Mouse (Mus musculus) forebrain, embryonic 14.5 days (tissue): ENCODE data around the gene Itga4. TPM values are rescaled to one million over a fixed set of nuclear protein-coding genes. Genes with fewer than 3 reads are reported as not detected.

Experiments
- ATAC-seq: fragments of 200-750 bp; cut with Nextera tagmentation; 2 replicates; pipeline ENCODE4 v1.8.0; 2017; ENCODE audit warnings: mild to moderate bottlenecking, moderate library complexity
- DNase-seq: peaks from one replicate; pipeline ENCODE4 v3.0.0-alpha.2; 2015; ENCODE audit warnings: low spot score
- H3K27ac ChIP-seq: fragments of 300-500 bp; sonication (generic); 2 replicates; pipeline ENCODE4 v1.5.1; 2014; ENCODE audit warnings: low read depth, mild to moderate bottlenecking, control low read depth, low read length, moderate library complexity
- H3K27me3 ChIP-seq: fragments of 300-500 bp; sonication (generic); replicated peaks from 2 replicates; pipeline ENCODE4 v1.6.1; 2014; ENCODE audit warnings: low read length, control low read depth, mixed read lengths; ENCODE audit not compliant: control insufficient read depth, insufficient read depth
- H3K36me3 ChIP-seq: fragments of 300-500 bp; sonication (generic); 2 replicates; pipeline ENCODE4 v1.6.1; 2014; ENCODE audit warnings: low read length, control low read depth; ENCODE audit not compliant: control insufficient read depth, insufficient read depth
- H3K4me1 ChIP-seq: fragments of 300-500 bp; sonication (generic); 2 replicates; pipeline ENCODE4 v1.6.1; 2014; ENCODE audit warnings: antibody characterized with exemption, low read length, control low read depth; ENCODE audit not compliant: control insufficient read depth, insufficient read depth
- H3K4me2 ChIP-seq: fragments of 300-500 bp; sonication (generic); 2 replicates; pipeline ENCODE4 v1.6.1; 2014; ENCODE audit warnings: mild to moderate bottlenecking, control low read depth, low read length
- H3K4me3 ChIP-seq: fragments of 300-500 bp; sonication (generic); 2 replicates; pipeline ENCODE4 v1.5.1; 2014; ENCODE audit warnings: low read depth, low read length, control low read depth
- H3K9ac ChIP-seq: fragments of 300-500 bp; sonication (generic); 2 replicates; pipeline ENCODE4 v1.6.1; 2014; ENCODE audit warnings: mild to moderate bottlenecking, low read length, control low read depth, moderate library complexity
- H3K9me3 ChIP-seq: fragments of 300-500 bp; sonication (generic); replicated peaks from 2 replicates; pipeline ENCODE4 v1.6.1; 2016; ENCODE audit warnings: low read length, control low read depth, mixed read lengths; ENCODE audit not compliant: control insufficient read depth
- WGBS: fragments of 180-500 bp; shearing (Covaris S2); extraction: QIAGEN DNeasy Blood & Tissue Kit; methylation state at CpG from one replicate; pipeline ENCODE4 v1.1.7; 2014; 5-methylcytosine and 5-hydroxymethylcytosine counted together
- polyA plus RNA-seq: library from polyadenylated mRNA; unstranded; fragments of >200 nt; fragmentation: Nextera tagmentation; extraction: Ambion mirVana; gene quantifications from 2 replicates; pipeline ENCODE4 v1.2.1, GENCODE M21; 2014

Gene Itga4
- polyA plus RNA-seq, 1 experiment from 2014 or later, result 2.4 TPM

DNA sequence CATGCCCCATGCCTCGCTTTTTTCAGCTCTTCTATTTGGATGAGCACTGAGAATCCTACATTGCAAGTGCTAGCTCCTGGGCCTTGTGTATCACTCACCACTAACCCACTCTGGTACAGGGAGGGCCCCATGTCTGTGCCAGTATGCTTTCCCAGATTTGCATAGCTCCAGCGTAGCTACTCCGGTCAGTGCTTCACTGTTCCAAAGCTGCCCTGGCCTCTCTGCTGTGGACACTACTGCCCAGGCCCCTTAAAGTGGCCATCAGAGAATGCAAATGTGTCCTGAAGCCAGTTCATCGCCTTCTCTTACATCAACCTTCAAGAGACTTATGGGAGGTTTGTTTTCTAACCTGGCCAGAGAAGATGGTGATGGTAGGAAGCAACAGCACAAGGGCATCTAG lies 114.7 kb downstream of the Itga4 start:
- Histone ChIP-seq H3K27me3 (no peaks in the 10 kb centered on the region), H3K4me2 (no peak overlapping the region), H3K4me1 (no peaks in the 10 kb centered on the region), H3K9ac (no peak overlapping the region), H3K36me3 (no peaks in the 10 kb centered on the region), H3K27ac (no peak overlapping the region), H3K4me3 (no peak overlapping the region), H3K9me3 (no peaks in the 10 kb centered on the region)
- no peak for DNase-seq
- no peak for ATAC-seq
- WGBS, result 89% methylated on average over 4 of the region's 4 CpGs

DNA sequence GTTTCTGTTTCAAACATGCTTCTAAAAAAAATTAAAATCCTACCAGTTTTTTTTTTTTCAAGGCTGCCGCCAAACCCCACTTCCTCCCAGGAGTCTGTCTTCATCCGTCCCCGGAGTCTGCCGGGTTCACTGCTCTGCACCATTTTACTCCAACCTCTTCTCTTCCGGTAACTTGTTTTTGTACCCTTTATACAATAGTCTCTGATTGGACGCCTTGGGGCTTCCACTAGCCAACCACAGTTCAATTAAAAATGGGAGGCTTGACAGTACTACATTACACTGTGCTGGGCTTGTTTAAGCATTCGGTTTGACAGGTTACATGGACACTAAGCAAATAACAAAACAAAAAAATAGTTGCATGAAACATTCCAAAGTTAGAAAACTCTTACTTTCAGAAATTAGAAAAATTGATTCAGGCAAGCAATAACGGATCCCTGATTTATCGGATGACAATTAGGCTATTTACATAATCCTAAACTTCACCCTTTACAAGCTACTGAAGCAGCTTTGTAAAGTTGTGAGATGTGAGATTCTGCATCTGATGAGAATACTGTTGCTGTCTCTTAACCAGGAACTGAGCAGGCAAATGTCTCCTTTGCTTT lies 115.6 kb downstream of the Itga4 start:
- DNase-seq, result no peak

DNA sequence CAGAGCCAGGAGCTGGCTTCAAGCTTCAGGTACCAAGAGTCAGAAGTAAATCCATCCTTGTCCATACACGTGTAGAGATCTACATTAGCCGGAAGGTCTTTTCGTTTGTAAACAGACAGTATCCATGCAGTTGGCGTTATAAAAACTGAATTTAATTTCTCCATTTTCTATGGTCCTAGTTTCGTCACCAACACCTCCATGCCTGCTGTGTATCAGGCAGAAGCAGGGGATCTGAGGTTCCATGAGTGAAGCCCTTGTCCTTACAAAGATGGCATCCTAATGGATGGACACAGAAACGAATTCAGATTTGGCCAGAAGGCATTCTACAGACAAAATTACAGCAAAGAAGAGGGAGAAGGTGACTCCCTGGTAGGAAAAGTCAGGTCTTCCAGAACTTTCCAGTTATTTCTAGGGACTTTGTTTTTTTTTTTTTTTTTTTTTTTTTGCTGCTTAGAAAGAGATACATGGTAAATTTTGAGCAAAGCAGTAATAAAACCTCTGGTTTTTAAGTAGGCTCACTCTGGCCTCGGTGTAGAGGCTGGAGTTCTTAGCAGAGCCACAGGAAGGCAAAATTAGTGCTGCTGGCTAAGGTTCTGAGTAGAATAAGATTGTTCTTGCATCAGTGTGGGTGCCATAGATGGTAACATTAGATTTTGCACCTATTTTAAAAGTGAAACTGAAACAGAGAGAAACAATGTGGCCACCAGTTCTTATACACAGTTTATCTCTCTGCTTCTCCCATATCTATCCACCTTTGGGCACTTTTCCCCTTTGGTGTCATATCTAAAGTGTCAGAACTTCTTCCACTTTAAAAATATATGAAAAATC lies 116.3 kb downstream of the Itga4 start:
- ATAC-seq (no peak), DNase-seq (no peak)
- Histone ChIP-seq H3K9ac (no peak overlapping the region), H3K4me1 (no peaks in the 10 kb centered on the region), H3K27me3 (no peaks in the 10 kb centered on the region), H3K27ac (no peak overlapping the region), H3K4me2 (no peak overlapping the region), H3K4me3 (no peak overlapping the region), H3K9me3 (no peaks in the 10 kb centered on the region), H3K36me3 (no peaks in the 10 kb centered on the region)
- WGBS, result 91% methylated on average over 7 of the region's 7 CpGs

More for the DNA sequence above, 115.6 kb downstream of the Itga4 start:
- Histone ChIP-seq H3K4me1 (no peaks in the 10 kb centered on the region), H3K27ac (no peak overlapping the region), H3K9ac (no peak overlapping the region), H3K4me3 (no peak overlapping the region), H3K36me3 (no peaks in the 10 kb centered on the region), H3K27me3 (no peaks in the 10 kb centered on the region), H3K4me2 (no peak overlapping the region), H3K9me3 (no peaks in the 10 kb centered on the region)
- no peak for ATAC-seq
- WGBS, result 81% methylated on average over 9 of the region's 9 CpGs

DNA sequence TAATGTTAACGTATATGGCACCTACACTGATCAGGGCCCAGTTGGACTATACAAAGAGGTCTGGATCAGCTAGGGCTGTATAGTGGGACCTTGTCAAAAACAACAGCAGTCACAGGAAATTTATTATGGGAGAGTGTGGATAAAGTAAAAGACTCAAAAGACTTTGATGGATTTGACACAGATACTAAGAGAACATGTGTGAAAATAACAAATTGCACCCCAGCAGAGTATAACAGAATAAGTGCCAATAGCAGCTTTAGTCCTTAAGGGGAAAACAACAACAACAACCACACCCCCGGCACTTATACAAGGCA lies 116.9 kb downstream of the Itga4 start:
- H3K27me3 ChIP-seq, result no peaks in the 10 kb centered on the region
- no peaks in the 10 kb centered on the region for H3K9me3 ChIP-seq
- DNase-seq (no peak), ATAC-seq (no peak)
- 73% methylated on average over 2 of the region's 2 CpGs for WGBS
- no peak overlapping the region for H3K4me3 ChIP-seq
- H3K4me1 ChIP-seq, result no peaks in the 10 kb centered on the region
- H3K4me2 ChIP-seq, result no peak overlapping the region
- no peak overlapping the region for H3K9ac ChIP-seq
- H3K27ac ChIP-seq, result no peak overlapping the region
- H3K36me3 ChIP-seq, result no peaks in the 10 kb centered on the region

DNA sequence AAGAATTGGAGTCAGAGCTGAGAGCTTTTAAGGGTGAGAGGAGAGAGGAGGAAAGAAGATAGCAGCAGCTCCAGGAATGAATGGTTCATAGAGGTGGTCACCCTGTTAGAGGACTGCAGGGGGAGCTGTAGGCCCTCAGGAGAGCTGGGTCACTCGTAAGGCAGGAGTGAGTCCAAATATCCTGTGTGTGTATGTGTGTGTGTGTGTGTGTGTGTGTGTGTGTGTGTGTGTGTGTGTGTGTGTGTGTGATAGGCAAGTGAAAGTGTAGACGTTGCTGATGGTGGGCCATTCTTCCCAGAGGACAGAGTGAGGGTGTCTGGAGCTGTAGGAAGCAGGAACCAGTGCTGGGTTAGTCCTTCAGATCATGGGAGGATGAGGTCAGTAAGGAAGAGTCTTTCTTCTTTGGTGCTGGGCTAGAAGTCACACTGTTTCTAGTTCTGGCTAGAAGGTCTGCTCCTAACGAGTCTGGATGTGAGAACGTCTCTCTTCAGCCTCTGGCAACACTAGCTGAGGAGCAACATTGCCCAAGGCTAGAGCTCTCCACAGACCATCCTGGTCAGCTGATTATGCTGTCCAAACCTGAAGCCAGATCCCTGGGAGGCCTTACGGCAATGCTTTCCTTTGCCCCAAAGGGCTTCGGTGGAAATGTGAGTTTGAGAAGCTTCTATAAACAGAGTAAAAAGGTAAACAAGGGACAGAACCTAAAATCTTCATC lies 117.4 kb downstream of the Itga4 start:
- no peaks in the 10 kb centered on the region for H3K27me3 ChIP-seq
- no peak overlapping the region for H3K4me3 ChIP-seq
- no peaks in the 10 kb centered on the region for H3K9me3 ChIP-seq
- H3K4me2 ChIP-seq, result no peak overlapping the region
- H3K36me3 ChIP-seq, result no peaks in the 10 kb centered on the region
- no peaks in the 10 kb centered on the region for H3K4me1 ChIP-seq
- DNase-seq (peak; percentile 33), ATAC-seq (peak; percentile 30; the same call in 1 of the 2 replicates)
- H3K9ac ChIP-seq, result no peak overlapping the region
- WGBS, result 46% methylated on average over 6 of the region's 6 CpGs
- H3K27ac ChIP-seq, result no peak overlapping the region

DNA sequence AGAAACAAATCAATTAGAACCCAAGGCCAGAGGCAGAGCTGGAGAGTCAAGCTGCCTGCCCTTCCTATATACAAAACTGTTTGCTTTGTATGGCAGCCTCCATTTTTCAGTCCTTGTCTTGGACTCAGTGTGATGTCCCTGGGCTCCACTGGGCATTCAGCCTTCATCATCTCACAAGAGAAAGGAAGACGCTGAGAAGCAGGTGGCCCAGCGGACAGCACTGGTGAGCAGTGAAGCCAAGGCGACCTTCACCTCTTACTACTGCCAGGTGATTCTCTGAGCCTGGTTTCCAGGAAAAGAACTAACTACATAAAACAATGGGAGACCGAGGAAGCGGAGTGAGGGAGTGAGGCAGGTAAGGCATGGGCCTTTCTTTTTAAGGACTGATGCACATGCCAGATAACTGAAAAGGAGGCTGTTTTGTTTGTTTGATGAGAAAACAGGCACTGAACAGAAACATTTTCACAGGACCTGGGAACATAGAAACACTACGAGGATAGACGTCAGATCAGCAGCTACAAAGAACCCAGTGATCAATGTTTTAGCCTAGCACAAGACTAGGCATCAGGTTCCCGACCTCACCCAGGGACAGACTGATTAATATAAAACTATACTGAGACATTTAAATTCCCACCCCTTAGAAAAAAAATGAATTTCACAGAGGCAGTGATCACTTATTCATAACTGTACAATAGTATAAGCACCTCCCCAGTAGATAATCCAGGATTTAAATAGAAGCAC lies 123.3 kb downstream of the Itga4 start:
- WGBS, result 57% methylated on average over 8 of the region's 8 CpGs
- ATAC-seq (no peak), DNase-seq (no peak)
- no peak overlapping the region for H3K4me2 ChIP-seq
- no peak overlapping the region for H3K9ac ChIP-seq
- H3K27ac ChIP-seq, result peak overlapping the region; percentile 39
- H3K27me3 ChIP-seq, result no peaks in the 10 kb centered on the region
- H3K36me3 ChIP-seq, result no peaks in the 10 kb centered on the region
- H3K4me1 ChIP-seq, result no peaks in the 10 kb centered on the region; the same call in 1 of the 2 replicates
- H3K9me3 ChIP-seq, result no peaks in the 10 kb centered on the region
- no peak overlapping the region for H3K4me3 ChIP-seq

DNA sequence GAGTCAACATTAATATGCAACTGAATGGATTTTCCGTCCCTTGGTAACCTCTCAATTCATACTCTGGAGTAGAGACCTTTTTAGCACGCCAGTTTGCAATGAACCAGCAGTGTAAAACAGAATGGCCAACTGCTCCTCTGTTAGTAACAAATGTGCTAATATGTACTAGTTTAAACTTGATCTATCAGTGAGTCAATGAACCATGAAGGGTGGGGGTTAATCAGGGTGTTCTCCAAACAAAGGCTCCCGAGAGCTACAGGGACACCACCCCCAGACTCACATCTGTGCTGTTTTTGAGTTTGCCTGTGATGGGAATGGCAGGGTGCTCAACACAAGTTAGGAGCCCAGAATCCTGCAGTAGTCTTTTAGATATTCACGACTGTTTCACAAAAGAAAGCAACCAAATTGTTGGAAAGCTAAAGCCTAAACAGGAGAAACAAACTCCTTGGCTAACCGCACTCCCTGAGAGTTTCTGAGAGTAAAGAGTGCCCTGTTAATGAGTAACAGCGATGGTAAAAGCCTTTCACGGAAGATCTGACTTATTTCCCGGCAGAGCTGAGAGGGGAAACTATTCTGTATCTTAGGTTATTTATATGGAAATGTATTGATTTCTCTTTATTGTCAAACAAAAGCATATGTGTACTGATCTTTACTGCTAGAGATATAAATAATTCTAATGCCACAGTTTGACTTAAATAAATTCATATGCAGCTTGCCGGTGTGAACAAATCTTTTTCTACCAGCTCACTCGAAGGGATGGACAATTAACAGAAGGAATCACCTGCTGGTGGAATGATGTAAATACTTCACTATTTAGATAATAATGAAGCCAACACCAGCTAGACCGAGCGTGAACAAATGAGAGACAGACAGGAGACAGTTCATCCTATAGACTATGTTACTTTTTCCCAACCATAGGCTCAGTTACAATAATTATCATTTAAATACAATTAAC lies 124.1 kb downstream of the Itga4 start:
- H3K4me2 ChIP-seq, result no peak overlapping the region; the same call in 1 of the 2 replicates
- H3K9ac ChIP-seq, result no peak overlapping the region
- H3K9me3 ChIP-seq, result no peaks in the 10 kb centered on the region
- H3K36me3 ChIP-seq, result no peaks in the 10 kb centered on the region
- WGBS, result 11% methylated on average over 12 of the region's 12 CpGs
- ATAC-seq, result peak; percentile 78
- H3K27me3 ChIP-seq, result no peaks in the 10 kb centered on the region
- 0 out of 2 replicates have a peak overlapping the region, but pooled peaks have one; percentile 39 for H3K27ac ChIP-seq
- H3K4me1 ChIP-seq, result no peaks in the 10 kb centered on the region; the same call in 1 of the 2 replicates
- peak; percentile 66 for DNase-seq
- no peak overlapping the region for H3K4me3 ChIP-seq
